Mouse (Mus musculus): Measurements from ENCODE around the gene Fbxo24. TPM values are rescaled to one million over a fixed set of nuclear protein-coding genes. Genes with fewer than 3 reads are reported as not detected.

Fbxo24 gene
- polyA plus RNA-seq, 1 experiment from 2014 or later = 0.09 TPM

GRCm38 (mm10) chr5:137654746-137655145 lies 25.9 kb upstream of the Fbxo24 start:
- Histone ChIP-seq H3K9me3 (no peaks in the 10 kb centered on the region), H3K27me3 (no peaks in the 10 kb centered on the region), H3K27ac (no peak overlapping the region), H3K4me3 (no peak overlapping the region), H3K4me2 (no peak overlapping the region), H3K36me3 (peaks cover 20% of the 10 kb centered on the region), H3K4me1 (peaks cover 16% of the 10 kb centered on the region), H3K9ac (no peak overlapping the region)
- 72% methylated on average over 7 of the region's 7 CpGs for WGBS
- ATAC-seq (ENCODE audit: insufficient number of reproducible peaks, low FRiP score, low TSS enrichment, low read depth) = no peak

DNA sequence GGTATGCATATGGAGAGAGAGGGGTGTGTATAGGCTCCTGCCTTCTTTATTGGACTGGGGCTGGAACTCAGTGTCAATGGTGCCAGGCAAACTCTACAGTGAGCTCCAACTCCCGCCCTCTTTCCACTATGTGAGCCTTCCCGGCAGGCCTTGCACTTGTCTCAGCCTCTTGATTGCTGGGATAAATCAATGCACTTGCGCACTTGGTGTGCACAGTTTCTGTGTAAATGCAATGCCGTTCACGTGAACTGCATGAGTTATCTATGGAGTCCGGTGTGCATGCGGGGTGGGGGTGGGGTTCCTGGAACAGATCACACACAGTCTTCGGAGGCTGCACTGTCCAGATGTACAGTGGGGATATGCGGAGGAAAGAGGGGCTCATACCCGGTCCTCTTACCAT lies 24.6 kb upstream of the Fbxo24 start:
- ATAC-seq (ENCODE audit: insufficient number of reproducible peaks, low FRiP score, low TSS enrichment, low read depth) = no peak
- 90% methylated on average over 10 of the region's 10 CpGs for WGBS
- Histone ChIP-seq H3K9me3 (no peaks in the 10 kb centered on the region), H3K36me3 (peaks cover 15% of the 10 kb centered on the region), H3K4me3 (no peak overlapping the region), H3K27ac (no peak overlapping the region), H3K27me3 (no peaks in the 10 kb centered on the region), H3K4me1 (peaks cover 27% of the 10 kb centered on the region), H3K4me2 (no peak overlapping the region), H3K9ac (no peak overlapping the region)

DNA sequence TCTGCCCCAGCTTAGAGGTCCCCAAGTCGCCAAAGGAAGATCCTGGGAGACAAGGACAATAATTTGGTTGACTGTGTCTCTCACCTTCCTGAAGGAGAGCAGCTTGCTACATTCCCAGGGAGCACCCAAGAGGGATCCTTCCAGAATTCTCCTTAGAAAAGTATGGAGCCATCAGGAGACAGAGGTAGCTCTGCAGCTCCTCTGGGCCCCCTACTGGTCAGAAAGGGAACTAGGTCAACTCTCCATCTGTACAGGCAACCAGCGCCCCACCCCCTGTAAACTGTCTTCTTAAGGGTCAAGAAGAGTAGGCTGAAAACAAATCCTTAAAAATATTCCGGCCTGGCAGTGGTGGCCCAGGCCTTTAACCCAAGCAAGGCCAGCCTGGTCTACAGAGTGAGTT lies 23.7 kb upstream of the Fbxo24 start:
- Histone ChIP-seq H3K27ac (no peak overlapping the region), H3K4me2 (no peak overlapping the region), H3K4me1 (peaks cover 36% of the 10 kb centered on the region), H3K4me3 (no peak overlapping the region), H3K27me3 (no peaks in the 10 kb centered on the region), H3K36me3 (peaks cover 15% of the 10 kb centered on the region), H3K9me3 (no peaks in the 10 kb centered on the region), H3K9ac (no peak overlapping the region)
- no peak for ATAC-seq (ENCODE audit: insufficient number of reproducible peaks, low FRiP score, low TSS enrichment, low read depth)
- 16% methylated on average over 3 of the region's 3 CpGs for WGBS

GRCm38 (mm10) chr5:137649669-137650571 lies 21.1 kb upstream of the Fbxo24 start:
- WGBS = 20% methylated on average over 18 of the region's 18 CpGs
- ATAC-seq (ENCODE audit: insufficient number of reproducible peaks, low FRiP score, low TSS enrichment, low read depth) = no peak
- H3K27me3 ChIP-seq = peaks cover 16% of the 10 kb centered on the region
- no peaks in the 10 kb centered on the region for H3K9me3 ChIP-seq
- H3K9ac ChIP-seq = no peak overlapping the region
- peaks cover 10% of the 10 kb centered on the region for H3K36me3 ChIP-seq
- peak overlapping the region; percentile 17; the same call in 1 of the 2 replicates for H3K4me2 ChIP-seq
- H3K4me1 ChIP-seq = peaks cover 45% of the 10 kb centered on the region
- peak overlapping the region; percentile 59; the same call in 1 of the 2 replicates for H3K27ac ChIP-seq
- H3K4me3 ChIP-seq = no peak overlapping the region

DNA sequence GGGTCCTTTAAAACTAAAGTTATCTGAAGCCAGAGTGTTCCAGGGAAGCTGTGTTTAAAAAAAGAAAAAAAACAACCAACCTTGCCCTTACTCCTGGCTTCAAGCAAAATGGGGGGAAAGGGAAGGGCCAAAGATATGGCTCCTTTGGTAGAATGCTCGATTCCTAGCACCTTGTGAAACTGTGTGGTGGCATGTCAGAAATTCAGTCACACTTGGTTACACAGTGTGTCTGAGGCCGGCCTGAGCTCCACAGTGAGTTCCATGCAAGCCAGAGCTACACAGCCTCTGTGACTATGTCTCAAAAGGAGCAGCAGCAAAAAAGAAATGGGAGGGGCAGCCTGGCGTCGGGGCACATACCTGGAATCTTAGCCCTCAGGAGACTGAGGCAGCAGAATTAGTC lies 20.4 kb upstream of the Fbxo24 start:
- no peak overlapping the region for H3K9ac ChIP-seq
- H3K4me1 ChIP-seq = peaks cover 49% of the 10 kb centered on the region
- peaks cover 7% of the 10 kb centered on the region; the same call in 1 of the 2 replicates for H3K36me3 ChIP-seq
- H3K4me3 ChIP-seq = no peak overlapping the region
- H3K27me3 ChIP-seq = peaks cover 22% of the 10 kb centered on the region
- peak overlapping the region; percentile 59; the same call in 1 of the 2 replicates for H3K27ac ChIP-seq
- ATAC-seq (ENCODE audit: insufficient number of reproducible peaks, low FRiP score, low TSS enrichment, low read depth) = no peak
- no peaks in the 10 kb centered on the region for H3K9me3 ChIP-seq
- 22% methylated on average over 4 of the region's 4 CpGs for WGBS
- H3K4me2 ChIP-seq = no peak overlapping the region

GRCm38 (mm10) chr5:137647827-137648601 lies 19.2 kb upstream of the Fbxo24 start:
- H3K9me3 ChIP-seq = no peaks in the 10 kb centered on the region
- no peak for ATAC-seq (ENCODE audit: insufficient number of reproducible peaks, low FRiP score, low TSS enrichment, low read depth)
- no peak overlapping the region for H3K4me2 ChIP-seq
- 0 out of 2 replicates have a peak overlapping the region, but pooled peaks have one; percentile 24 for H3K27ac ChIP-seq
- peaks cover 34% of the 10 kb centered on the region for H3K27me3 ChIP-seq
- H3K36me3 ChIP-seq = peaks cover 10% of the 10 kb centered on the region; the same call in 1 of the 2 replicates
- no peak overlapping the region for H3K9ac ChIP-seq
- H3K4me3 ChIP-seq = no peak overlapping the region
- H3K4me1 ChIP-seq = peaks cover 50% of the 10 kb centered on the region
- 17% methylated on average over 9 of the region's 9 CpGs for WGBS

DNA sequence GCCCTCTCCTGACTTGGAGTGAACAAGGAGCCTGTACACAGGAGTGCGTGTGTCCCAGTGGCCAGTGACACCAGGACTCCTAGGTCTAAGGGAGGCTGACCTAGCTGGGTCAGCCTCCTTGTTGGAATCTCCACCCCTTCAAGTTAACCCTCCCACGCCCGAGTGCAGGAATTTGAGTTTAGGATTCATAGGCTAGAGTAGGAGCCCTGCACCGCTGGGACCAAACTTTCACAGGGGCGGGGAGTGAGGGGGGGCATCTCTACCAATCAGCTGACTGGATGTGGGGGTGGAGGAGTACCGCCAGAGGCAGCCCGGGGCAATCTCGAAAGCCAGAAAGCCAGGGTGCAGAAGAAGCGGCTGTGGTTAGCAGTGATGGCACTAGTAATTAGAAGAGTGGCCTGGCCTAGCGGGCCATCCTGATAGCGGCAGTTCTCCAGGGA lies 16.9 kb upstream of the Fbxo24 start, which contains the start of gene Irs3:
TSS of gene Irs3 (minus strand) at position 63 of the 440 bp plus-strand sequence.
- Histone ChIP-seq H3K4me2 (peak within 1 kb of the TSS; percentile 46), H3K4me3 (peak within 1 kb of the TSS; percentile 29), H3K27me3 (peaks cover 36% of the 10 kb centered on the region), H3K36me3 (peaks cover 22% of the 10 kb centered on the region), H3K4me1 (peaks cover 49% of the 10 kb centered on the region), H3K27ac (no peak within 1 kb of the TSS), H3K9me3 (no peaks in the 10 kb centered on the region), H3K9ac (no peak within 1 kb of the TSS)
- no peak for ATAC-seq (ENCODE audit: insufficient number of reproducible peaks, low FRiP score, low TSS enrichment, low read depth)
- 22% methylated on average over 11 of the region's 11 CpGs for WGBS

- H3K4me1 ChIP-seq = peaks cover 49% of the 10 kb centered on the region
- WGBS = 4% methylated on average over 44 of the region's 44 CpGs
- H3K4me3 ChIP-seq = peak overlapping the region; percentile 29
- no peak overlapping the region for H3K27ac ChIP-seq
- H3K36me3 ChIP-seq = peaks cover 27% of the 10 kb centered on the region
- peak overlapping the region; percentile 46 for H3K4me2 ChIP-seq
- H3K27me3 ChIP-seq = peaks cover 36% of the 10 kb centered on the region
- no peak overlapping the region for H3K9ac ChIP-seq
- no peaks in the 10 kb centered on the region for H3K9me3 ChIP-seq
- no peak for ATAC-seq (ENCODE audit: insufficient number of reproducible peaks, low FRiP score, low TSS enrichment, low read depth)
Observed at GRCm38 (mm10) chr5:137645091-137645651, 16.4 kb upstream of the Fbxo24 start.

GRCm38 (mm10) chr5:137644484-137644883 lies 15.7 kb upstream of the Fbxo24 start:
- no peak overlapping the region for H3K9ac ChIP-seq
- H3K27me3 ChIP-seq = peaks cover 36% of the 10 kb centered on the region
- peaks cover 43% of the 10 kb centered on the region for H3K4me1 ChIP-seq
- no peak for ATAC-seq (ENCODE audit: insufficient number of reproducible peaks, low FRiP score, low TSS enrichment, low read depth)
- peaks cover 34% of the 10 kb centered on the region for H3K36me3 ChIP-seq
- 40% methylated on average over 19 of the region's 19 CpGs for WGBS
- no peak overlapping the region for H3K27ac ChIP-seq
- no peaks in the 10 kb centered on the region for H3K9me3 ChIP-seq
- no peak overlapping the region for H3K4me2 ChIP-seq
- H3K4me3 ChIP-seq = no peak overlapping the region

GRCm38 (mm10) chr5:137642886-137643285 lies 14.1 kb upstream of the Fbxo24 start:
- Histone ChIP-seq H3K36me3 (peaks cover 50% of the 10 kb centered on the region), H3K27ac (no peak overlapping the region), H3K4me1 (peaks cover 28% of the 10 kb centered on the region), H3K4me2 (no peak overlapping the region), H3K4me3 (no peak overlapping the region), H3K9me3 (no peaks in the 10 kb centered on the region), H3K9ac (no peak overlapping the region), H3K27me3 (peaks cover 36% of the 10 kb centered on the region)
- WGBS = 60% methylated on average over 4 of the region's 4 CpGs
- ATAC-seq (ENCODE audit: insufficient number of reproducible peaks, low FRiP score, low TSS enrichment, low read depth) = no peak

DNA sequence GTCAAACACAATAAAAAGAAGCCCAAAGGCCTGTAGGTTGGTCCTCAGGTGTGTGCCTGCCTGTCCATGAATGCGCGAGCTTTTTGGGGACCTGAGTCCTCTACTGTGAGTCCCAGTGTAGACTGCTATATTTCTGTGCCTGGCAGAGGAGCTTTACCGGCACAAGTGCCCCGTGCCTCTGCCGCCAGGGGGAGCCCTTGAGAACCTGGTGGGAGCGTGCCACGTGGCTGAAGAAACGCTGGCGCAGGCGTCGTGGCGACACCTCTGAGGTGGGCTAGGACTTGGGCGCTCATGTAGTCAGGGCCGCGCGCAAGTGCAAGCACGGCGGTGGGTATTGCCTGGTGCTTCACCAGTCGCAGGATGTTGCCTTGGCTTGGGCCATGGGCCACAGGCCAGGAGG lies 12.3 kb upstream of the Fbxo24 start, which contains the start of gene Sap25:
TSS of gene Sap25 (plus strand) at position 281 of the 400 bp plus-strand sequence.
- Histone ChIP-seq H3K9me3 (no peaks in the 10 kb centered on the region), H3K36me3 (peaks cover 68% of the 10 kb centered on the region), H3K27me3 (peaks cover 31% of the 10 kb centered on the region), H3K27ac (no peak within 1 kb of the TSS), H3K4me3 (no peak within 1 kb of the TSS), H3K4me1 (peaks cover 21% of the 10 kb centered on the region), H3K4me2 (no peak within 1 kb of the TSS), H3K9ac (no peak within 1 kb of the TSS)
- 88% methylated on average over 19 of the region's 19 CpGs for WGBS
- ATAC-seq (ENCODE audit: insufficient number of reproducible peaks, low FRiP score, low TSS enrichment, low read depth) = no peak

Data from limb, embryonic 15.5 days (tissue).